Mouse (Mus musculus) stomach, embryonic 14.5 days (tissue): ENCODE data around the gene Chrm2. TPM values are rescaled to one million over a fixed set of nuclear protein-coding genes. Genes with fewer than 3 reads are reported as not detected.

ENCODE experiments used
- ATAC-seq: fragments of 200-750 bp; cut with Nextera tagmentation; 2 replicates; pipeline ENCODE4 v1.8.0; 2017; ENCODE audit warnings: low read depth, moderate TSS enrichment; ENCODE audit not compliant: insufficient number of reproducible peaks, insufficient read depth, low FRiP score
- H3K27ac ChIP-seq: fragments of 300-500 bp; sonication (generic); 2 replicates; pipeline ENCODE4 v1.5.1; 2014; ENCODE audit warnings: mild to moderate bottlenecking, low read length, moderate library complexity, mixed read lengths
- H3K27me3 ChIP-seq: fragments of 300-500 bp; sonication (generic); 2 replicates; pipeline ENCODE4 v1.6.1; 2014; ENCODE audit warnings: low read length, control low read depth, mixed read lengths; ENCODE audit not compliant: control insufficient read depth, insufficient read depth
- H3K36me3 ChIP-seq: fragments of 300-500 bp; sonication (generic); 2 replicates; pipeline ENCODE4 v1.6.1; 2014; ENCODE audit warnings: mild to moderate bottlenecking, control low read depth, low read length, moderate library complexity, mixed read lengths; ENCODE audit not compliant: control insufficient read depth, insufficient read depth
- H3K4me1 ChIP-seq: fragments of 300-500 bp; sonication (generic); 2 replicates; pipeline ENCODE4 v1.6.1; 2014; ENCODE audit warnings: low read length, control low read depth, mixed read lengths; ENCODE audit not compliant: control insufficient read depth, insufficient read depth
- H3K4me2 ChIP-seq: fragments of 300-500 bp; sonication (generic); replicated peaks from 2 replicates; pipeline ENCODE4 v1.6.1; 2014; ENCODE audit warnings: low read depth, low read length, control low read depth
- H3K4me3 ChIP-seq: fragments of 300-500 bp; sonication (generic); 2 replicates; pipeline ENCODE4 v1.5.1; 2014; ENCODE audit warnings: low read depth, low read length, control low read depth
- H3K9ac ChIP-seq: fragments of 300-500 bp; sonication (generic); replicated peaks from 2 replicates; pipeline ENCODE4 v1.6.1; 2014; ENCODE audit warnings: low read depth, mild to moderate bottlenecking, control low read depth, low read length, moderate library complexity, mixed read lengths
- H3K9me3 ChIP-seq: fragments of 300-500 bp; sonication (generic); 2 replicates; pipeline ENCODE4 v1.6.1; 2016; ENCODE audit warnings: low read depth, low read length, control low read depth; ENCODE audit not compliant: control insufficient read depth
- WGBS: fragments of 180-500 bp; shearing (Covaris S2); extraction: QIAGEN DNeasy Blood & Tissue Kit; methylation state at CpG from one replicate; pipeline ENCODE4 v1.1.7; 2014; 5-methylcytosine and 5-hydroxymethylcytosine counted together
- microRNA counts: library from miRNA; unstranded; fragments of <30 nt; microRNA quantifications from one replicate; lab custom pipeline; 2016
- microRNA-seq: library from miRNA; unstranded; fragments of <30 nt; microRNA quantifications from one replicate; pipeline ENCODE4, GENCODE M21; 2016
- polyA plus RNA-seq: library from polyadenylated mRNA; unstranded; fragments of >200 nt; fragmentation: Nextera tagmentation; extraction: Ambion mirVana; gene quantifications from 2 replicates; pipeline ENCODE4 v1.2.1, GENCODE M21; 2014

Chrm2 gene
- polyA plus RNA-seq, 1 experiment from 2014 or later = 33.5 TPM

GRCm38 (mm10) chr6:36566886-36567285, 179.0 kb downstream of the Chrm2 start:
- no peak overlapping the region for H3K4me2 ChIP-seq
- no peaks in the 10 kb centered on the region for H3K4me1 ChIP-seq
- no peaks in the 10 kb centered on the region for H3K27me3 ChIP-seq
- no peaks in the 10 kb centered on the region for H3K9me3 ChIP-seq
- H3K9ac ChIP-seq = no peak overlapping the region
- WGBS = 79% methylated on average over 2 of the region's 2 CpGs
- no peak for ATAC-seq
- H3K27ac ChIP-seq = no peak overlapping the region
- no peaks in the 10 kb centered on the region for H3K36me3 ChIP-seq
- H3K4me3 ChIP-seq = no peak overlapping the region

MicroRNAs encoded within 50 kb of the gene (microRNA counts, 519-probe panel; counts per million panel counts)
- 970 counts per million, percentile 3 among the panel's probes with 10 or more counts for microRNA mmu-miR-490 (lab: Ali Mortazavi, UCI)

Small RNAs within 50 kb of the gene (microRNA-seq; reads per million reads assigned to microRNA genes)
- gene Mir490 = 309 reads per million, percentile 61 among the genes with 10 or more reads in this experiment
